11 mouse cellular contexts compared by ENCODE assay signal in the genomic region with DNA sequence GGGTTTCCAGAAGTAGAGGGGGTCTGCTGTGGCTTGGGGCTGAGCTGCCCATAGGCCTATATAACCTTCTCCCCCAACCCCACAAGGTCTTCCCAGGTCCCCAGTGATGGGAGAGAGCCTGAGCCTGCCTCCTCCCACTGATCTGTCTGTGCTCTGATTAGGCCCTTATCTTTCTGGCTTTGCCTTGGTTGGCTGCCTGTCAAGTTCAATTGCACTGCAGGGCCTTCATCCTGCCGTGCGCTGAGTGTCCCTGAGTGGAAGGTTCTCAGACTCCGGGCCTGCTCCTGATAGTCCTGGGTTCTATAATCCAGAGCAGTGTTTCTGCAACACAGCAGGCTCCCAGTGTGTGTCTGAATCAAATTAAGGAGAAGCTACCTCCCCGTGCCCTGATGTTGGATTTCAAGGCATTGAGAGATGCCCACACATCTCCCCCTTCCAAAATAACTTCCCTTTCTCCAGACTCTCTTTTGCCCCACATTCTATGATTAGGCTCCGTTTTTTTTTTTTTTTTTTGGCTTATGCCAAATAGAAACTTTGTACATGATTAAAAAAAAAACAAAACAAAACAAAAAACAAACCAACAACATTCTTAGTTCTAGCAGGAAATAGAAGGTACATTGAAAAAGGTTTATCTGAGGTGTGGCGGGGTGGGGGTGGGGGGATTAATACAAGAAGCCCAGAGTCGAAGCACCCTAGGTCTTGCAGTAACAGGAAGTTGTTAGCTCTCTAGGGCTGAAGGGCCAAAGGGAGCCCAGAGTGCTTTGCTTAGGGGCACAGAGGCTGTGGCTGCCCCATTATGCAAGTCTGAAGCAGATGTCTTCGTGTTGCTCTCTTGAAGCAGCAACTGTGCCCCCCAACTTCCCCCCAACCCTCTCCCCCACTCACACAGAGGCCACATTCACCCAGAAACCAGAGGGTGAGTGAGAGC.
A peak's percentile ranks its signal among the peaks of the same experiment; 100 is the strongest.
DNase-seq lines count a peak whose midpoint lies in the region; ATAC-seq lines count a peak whose summit lies in the region.
"Had no signal": no experiment of that assay in that cellular context is flagged by ENCODE, and none has a peak within 500 bp of the region (broad histone marks: within the 10 kb centered on the region; RNA-seq: fewer than 3 reads in every experiment).

No protein-coding gene starts in this region.

- 36% methylated on average over 8 of the region's 8 CpGs for WGBS in limb, embryonic 12.5 days
- WGBS in midbrain, embryonic 11.5 days, result 54% methylated on average over 8 of the region's 8 CpGs
- WGBS in forebrain, embryonic 15.5 days, result 61% methylated on average over 8 of the region's 8 CpGs

- H3K9ac ChIP-seq in limb, embryonic 12.5 days (replicated peaks), result no peak overlapping the region
- H3K9ac ChIP-seq in midbrain, embryonic 11.5 days (ENCODE audit: low read length), result no peak overlapping the region
- H3K9ac ChIP-seq in forebrain, embryonic 15.5 days (replicated peaks), result no peak overlapping the region
- H3K9ac ChIP-seq: embryonic facial prominence, embryonic 12.5 days; hindbrain, embryonic 15.5 days; limb, embryonic 15.5 days had no signal

- H3K4me2 ChIP-seq in limb, embryonic 12.5 days, result no peak overlapping the region
- no peak overlapping the region for H3K4me2 ChIP-seq in midbrain, embryonic 11.5 days
- no peak overlapping the region for H3K4me2 ChIP-seq in forebrain, embryonic 15.5 days (replicated peaks)
- H3K4me2 ChIP-seq: embryonic facial prominence, embryonic 12.5 days; hindbrain, embryonic 15.5 days; limb, embryonic 15.5 days had no signal

- ATAC-seq in limb, embryonic 12.5 days (ENCODE audit: insufficient number of reproducible peaks, insufficient read depth, low FRiP score, low TSS enrichment, low read depth), result no peak
- ATAC-seq in midbrain, embryonic 11.5 days (ENCODE audit: low FRiP score), result no peak
- no peak for ATAC-seq in forebrain, embryonic 15.5 days (replicated peaks)
- no peak for ATAC-seq in monocyte, adult 5-6 weeks (replicated peaks; ENCODE audit: insufficient number of reproducible peaks, low FRiP score, low TSS enrichment, poor library complexity, severe bottlenecking)

- H3K4me3 ChIP-seq in limb, embryonic 12.5 days (replicated peaks), result no peak overlapping the region
- no peak overlapping the region for H3K4me3 ChIP-seq in midbrain, embryonic 11.5 days (ENCODE audit: low read depth, low read length)
- H3K4me3 ChIP-seq in forebrain, embryonic 15.5 days, result no peak overlapping the region
- H3K4me3 ChIP-seq: embryonic facial prominence, embryonic 12.5 days; hindbrain, embryonic 15.5 days; limb, embryonic 15.5 days had no signal

- H3K9me3 ChIP-seq in limb, embryonic 12.5 days, result 0 out of 2 replicates have a peak, but pooled peaks cover 4% of the 10 kb centered on the region
- no peaks in the 10 kb centered on the region for H3K9me3 ChIP-seq in midbrain, embryonic 11.5 days (ENCODE audit: control insufficient read depth, low read length)
- H3K9me3 ChIP-seq in forebrain, embryonic 15.5 days, result no peaks in the 10 kb centered on the region
- H3K9me3 ChIP-seq: embryonic facial prominence, embryonic 12.5 days; hindbrain, embryonic 15.5 days; limb, embryonic 15.5 days had no signal

- peak; percentile 47 for DNase-seq in 416B (ENCODE audit: low read depth)
- DNase-seq in Muller cell, postnatal 12 days (ENCODE audit: inconsistent ontology term), result peak; percentile 9
- DNase-seq in heart, adult 11 months, result peak; percentile 95
- DNase-seq in midbrain, embryonic 11.5 days (ENCODE audit: low spot score, missing footprints), result no peak
- no peak for DNase-seq in gastrocnemius, postnatal 10 days

- H3K27me3 ChIP-seq in limb, embryonic 12.5 days, result no peaks in the 10 kb centered on the region
- H3K27me3 ChIP-seq in midbrain, embryonic 11.5 days (ENCODE audit: control insufficient read depth, insufficient read depth, low read length), result no peaks in the 10 kb centered on the region
- no peaks in the 10 kb centered on the region for H3K27me3 ChIP-seq in forebrain, embryonic 15.5 days
- H3K27me3 ChIP-seq: embryonic facial prominence, embryonic 12.5 days; hindbrain, embryonic 15.5 days; limb, embryonic 15.5 days had no signal

- peaks cover 7% of the 10 kb centered on the region; the same call in 1 of the 2 replicates for H3K4me1 ChIP-seq in limb, embryonic 12.5 days (replicated peaks)
- no peaks in the 10 kb centered on the region for H3K4me1 ChIP-seq in midbrain, embryonic 11.5 days (ENCODE audit: control insufficient read depth, insufficient read depth, low read length)
- no peaks in the 10 kb centered on the region for H3K4me1 ChIP-seq in forebrain, embryonic 15.5 days
- H3K4me1 ChIP-seq: hindbrain, embryonic 15.5 days had no signal

- peak overlapping the region; percentile 29; the same call in 1 of the 2 replicates for H3K27ac ChIP-seq in limb, embryonic 12.5 days
- no peak overlapping the region for H3K27ac ChIP-seq in midbrain, embryonic 11.5 days (ENCODE audit: low read depth, low read length)
- no peak overlapping the region for H3K27ac ChIP-seq in forebrain, embryonic 15.5 days (replicated peaks)
- H3K27ac ChIP-seq: embryonic facial prominence, embryonic 12.5 days; hindbrain, embryonic 15.5 days; limb, embryonic 15.5 days had no signal

- no peaks in the 10 kb centered on the region for H3K36me3 ChIP-seq in limb, embryonic 12.5 days
- H3K36me3 ChIP-seq in midbrain, embryonic 11.5 days (ENCODE audit: control insufficient read depth, insufficient read depth, low read length), result no peaks in the 10 kb centered on the region
- H3K36me3 ChIP-seq in forebrain, embryonic 15.5 days, result no peaks in the 10 kb centered on the region
- H3K36me3 ChIP-seq: embryonic facial prominence, embryonic 12.5 days; hindbrain, embryonic 15.5 days; limb, embryonic 15.5 days had no signal

Comparison
In these comparisons a context has a peak if more than half of its experiments do, and no peak if none do; other contexts are left out.
1. DNase-seq: peak in 416B (single experiment), Muller cell, postnatal 12 days (single experiment) and heart, adult 11 months (single experiment); none in midbrain, embryonic 11.5 days (single experiment) and gastrocnemius, postnatal 10 days (single experiment).